Mouse (Mus musculus) liver, embryonic 15.5 days (tissue): ENCODE measurements around the gene Bicc1. TPM values are rescaled to one million over a fixed set of nuclear protein-coding genes. Genes with fewer than 3 reads are reported as not detected.

Experiments used
- ATAC-seq: fragments of 200-750 bp; cut with Nextera tagmentation; 2 replicates; pipeline ENCODE4 v1.8.0; 2017; ENCODE audit warnings: moderate number of reproducible peaks, mild to moderate bottlenecking, moderate library complexity; ENCODE audit not compliant: insufficient read depth
- H3K27ac ChIP-seq: fragments of 300-500 bp; sonication (generic); replicated peaks from 2 replicates; pipeline ENCODE4 v1.5.1; 2015; ENCODE audit warnings: mild to moderate bottlenecking, inconsistent platforms
- H3K27me3 ChIP-seq: fragments of 300-500 bp; sonication (generic); 2 replicates; pipeline ENCODE4 v1.6.1; 2015; ENCODE audit warnings: mild to moderate bottlenecking, inconsistent platforms
- H3K36me3 ChIP-seq: fragments of 300-500 bp; sonication (generic); replicated peaks from 2 replicates; pipeline ENCODE4 v1.6.1; 2015; ENCODE audit warnings: moderate library complexity, mild to moderate bottlenecking, inconsistent platforms
- H3K4me1 ChIP-seq: fragments of 300-500 bp; sonication (generic); replicated peaks from 2 replicates; pipeline ENCODE4 v1.6.1; 2015; ENCODE audit warnings: inconsistent platforms
- H3K4me2 ChIP-seq: fragments of 300-500 bp; sonication (generic); 2 replicates; pipeline ENCODE4 v1.6.1; 2015; ENCODE audit warnings: moderate library complexity, mild to moderate bottlenecking, inconsistent platforms
- H3K4me3 ChIP-seq: fragments of 300-500 bp; sonication (generic); replicated peaks from 2 replicates; pipeline ENCODE4 v1.5.1; 2015; ENCODE audit warnings: mild to moderate bottlenecking, inconsistent platforms
- H3K9ac ChIP-seq: fragments of 300-500 bp; sonication (generic); 2 replicates; pipeline ENCODE4 v1.6.1; 2015; ENCODE audit warnings: moderate library complexity, mild to moderate bottlenecking, inconsistent platforms
- H3K9me3 ChIP-seq: fragments of 300-500 bp; sonication (generic); replicated peaks from 2 replicates; pipeline ENCODE4 v1.6.1; 2016; ENCODE audit warnings: inconsistent platforms
- WGBS: fragments of 180-500 bp; shearing (Covaris S2); methylation state at CpG from one replicate; pipeline ENCODE4 v1.1.7; 2015; ENCODE audit warnings: mixed read lengths; ENCODE audit not compliant: insufficient replicate concordance; 5-methylcytosine and 5-hydroxymethylcytosine counted together
- polyA plus RNA-seq: library from polyadenylated mRNA; unstranded; fragments of >200 nt; fragmentation: Nextera tagmentation; extraction: Ambion mirVana; gene quantifications from 2 replicates; pipeline ENCODE4 v1.2.1, GENCODE M21; 2015

Bicc1 gene
- polyA plus RNA-seq, 1 experiment from 2014 or later, result 3.0 TPM

- Histone ChIP-seq H3K27ac (no peak overlapping the region), H3K9me3 (no peaks in the 10 kb centered on the region), H3K36me3 (no peaks in the 10 kb centered on the region), H3K27me3 (no peaks in the 10 kb centered on the region), H3K4me1 (no peaks in the 10 kb centered on the region), H3K9ac (no peak overlapping the region), H3K4me3 (no peak overlapping the region), H3K4me2 (no peak overlapping the region)
- peak; percentile 54; the same call in 1 of the 2 replicates for ATAC-seq
- WGBS, result 35% methylated on average over 7 of the region's 7 CpGs
These were observed 24.0 kb upstream of the Bicc1 start for GRCm38 (mm10) chr10:71183339-71184031.

- ATAC-seq, result no peak
- H3K36me3 ChIP-seq, result no peaks in the 10 kb centered on the region
- no peak overlapping the region for H3K27ac ChIP-seq
- no peaks in the 10 kb centered on the region for H3K27me3 ChIP-seq
- no peaks in the 10 kb centered on the region for H3K9me3 ChIP-seq
- no peak overlapping the region for H3K4me3 ChIP-seq
- H3K9ac ChIP-seq, result no peak overlapping the region
- 67% methylated on average over 4 of the region's 4 CpGs for WGBS
- no peak overlapping the region for H3K4me2 ChIP-seq
- H3K4me1 ChIP-seq, result no peaks in the 10 kb centered on the region
These were observed 22.4 kb upstream of the Bicc1 start for GRCm38 (mm10) chr10:71181931-71182330.

DNA sequence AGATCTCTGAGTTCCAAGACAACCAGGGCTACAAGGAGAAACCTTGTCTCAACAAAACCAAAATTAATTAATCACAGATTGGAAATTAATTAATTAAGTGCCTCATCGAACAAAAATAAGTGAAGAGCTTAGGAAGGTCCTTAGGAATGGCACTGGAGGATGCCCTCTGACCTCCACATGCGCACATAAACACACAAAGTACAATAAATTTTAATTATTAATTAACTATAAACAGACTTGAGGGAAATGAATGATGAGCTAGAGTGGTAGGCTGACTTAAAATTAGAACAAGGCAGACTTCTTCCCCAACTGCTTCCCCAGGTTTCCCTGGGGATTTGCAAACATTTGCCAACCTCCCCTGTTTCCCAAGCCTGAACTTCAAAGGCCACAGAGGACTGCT is 21.6 kb upstream of the Bicc1 start:
- Histone ChIP-seq H3K4me1 (no peaks in the 10 kb centered on the region), H3K27me3 (no peaks in the 10 kb centered on the region), H3K4me2 (no peak overlapping the region), H3K9me3 (no peaks in the 10 kb centered on the region), H3K36me3 (no peaks in the 10 kb centered on the region), H3K27ac (no peak overlapping the region), H3K9ac (no peak overlapping the region), H3K4me3 (no peak overlapping the region)
- no peak for ATAC-seq
- 38% methylated on average over 2 of the region's 2 CpGs for WGBS

DNA sequence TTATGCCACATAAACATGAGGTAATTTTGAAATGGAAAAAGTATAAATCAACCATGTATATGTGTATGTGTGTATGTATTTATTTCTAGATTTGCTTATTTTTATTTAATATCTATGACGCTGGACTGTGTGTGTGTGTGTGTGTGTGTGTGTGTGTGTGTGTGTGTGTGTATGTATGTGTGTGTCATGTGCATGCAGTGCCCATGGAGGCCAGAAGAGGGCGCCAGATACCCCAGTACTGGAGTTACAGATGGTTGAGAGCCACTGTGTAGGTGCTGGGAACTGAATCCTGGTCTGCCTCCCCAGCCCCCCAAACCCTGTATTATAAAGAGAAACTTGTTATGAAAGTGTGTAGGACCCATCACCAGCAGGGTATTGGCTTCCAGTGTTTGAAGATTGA is 20.6 kb upstream of the Bicc1 start:
- WGBS, result 38% methylated on average over 2 of the region's 2 CpGs
- Histone ChIP-seq H3K27ac (no peak overlapping the region), H3K4me3 (no peak overlapping the region), H3K4me2 (no peak overlapping the region), H3K27me3 (no peaks in the 10 kb centered on the region), H3K36me3 (no peaks in the 10 kb centered on the region), H3K4me1 (no peaks in the 10 kb centered on the region), H3K9ac (no peak overlapping the region), H3K9me3 (no peaks in the 10 kb centered on the region)
- ATAC-seq, result no peak

GRCm38 (mm10) chr10:71177201-71177600 is 17.7 kb upstream of the Bicc1 start:
- no peaks in the 10 kb centered on the region for H3K9me3 ChIP-seq
- H3K27me3 ChIP-seq, result no peaks in the 10 kb centered on the region
- H3K4me3 ChIP-seq, result no peak overlapping the region
- ATAC-seq, result no peak
- 70% methylated on average over 7 of the region's 7 CpGs for WGBS
- no peak overlapping the region for H3K4me2 ChIP-seq
- no peak overlapping the region for H3K9ac ChIP-seq
- H3K4me1 ChIP-seq, result no peaks in the 10 kb centered on the region
- no peaks in the 10 kb centered on the region for H3K36me3 ChIP-seq
- no peak overlapping the region for H3K27ac ChIP-seq

DNA sequence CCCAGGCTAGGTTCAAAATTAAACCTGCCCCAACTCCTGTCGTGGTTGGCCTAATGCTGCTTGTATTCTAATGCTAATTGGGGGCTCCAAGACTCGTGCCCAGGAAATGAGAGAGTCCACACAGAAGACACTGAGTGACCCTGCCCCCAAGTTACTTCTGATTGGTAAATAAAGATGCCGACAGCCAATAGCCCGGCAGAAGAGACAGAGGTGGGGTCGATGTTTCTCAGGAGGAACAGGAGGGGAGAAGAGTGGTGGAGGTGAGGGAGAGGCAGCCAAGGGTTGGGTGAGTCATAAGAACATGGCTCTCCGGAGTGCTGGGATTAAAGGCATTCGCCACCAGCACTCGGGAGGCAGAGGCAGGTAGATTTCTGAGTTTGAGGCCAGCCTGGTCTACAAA is 16.8 kb upstream of the Bicc1 start:
- H3K27ac ChIP-seq, result no peak overlapping the region
- no peaks in the 10 kb centered on the region for H3K36me3 ChIP-seq
- 65% methylated on average over 8 of the region's 8 CpGs for WGBS
- no peaks in the 10 kb centered on the region for H3K4me1 ChIP-seq
- no peaks in the 10 kb centered on the region for H3K9me3 ChIP-seq
- no peak overlapping the region for H3K4me2 ChIP-seq
- H3K27me3 ChIP-seq, result no peaks in the 10 kb centered on the region
- H3K4me3 ChIP-seq, result no peak overlapping the region
- H3K9ac ChIP-seq, result no peak overlapping the region
- no peak for ATAC-seq

DNA sequence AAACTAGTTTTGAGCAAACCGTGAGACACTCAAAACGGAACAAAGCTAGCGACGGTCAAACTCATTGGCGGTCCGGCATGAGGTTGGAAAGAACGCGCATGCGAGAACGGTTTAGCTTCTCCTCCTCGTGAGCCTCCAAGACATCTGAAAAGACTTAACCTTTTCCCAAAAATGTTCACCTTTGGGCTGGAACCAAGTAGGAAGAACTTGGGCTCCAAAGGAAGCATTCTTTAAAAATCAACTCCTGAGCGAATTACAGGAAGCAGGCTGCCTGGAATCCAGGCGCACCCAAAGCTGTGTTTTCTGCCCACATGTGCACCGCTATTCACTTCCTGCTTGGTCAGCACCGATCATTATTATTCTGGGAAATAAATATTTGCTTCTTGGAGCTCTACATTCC is 15.8 kb upstream of the Bicc1 start:
- H3K4me3 ChIP-seq, result no peak overlapping the region
- ATAC-seq, result no peak
- H3K27me3 ChIP-seq, result no peaks in the 10 kb centered on the region
- 81% methylated on average over 15 of the region's 15 CpGs for WGBS
- no peaks in the 10 kb centered on the region for H3K9me3 ChIP-seq
- no peak overlapping the region for H3K27ac ChIP-seq
- no peak overlapping the region for H3K9ac ChIP-seq
- no peaks in the 10 kb centered on the region for H3K36me3 ChIP-seq
- no peak overlapping the region for H3K4me2 ChIP-seq
- H3K4me1 ChIP-seq, result no peaks in the 10 kb centered on the region

GRCm38 (mm10) chr10:71171414-71171813 is 11.9 kb upstream of the Bicc1 start:
- Histone ChIP-seq H3K27me3 (no peaks in the 10 kb centered on the region), H3K9ac (no peak overlapping the region)
- ATAC-seq, result no peak

DNA sequence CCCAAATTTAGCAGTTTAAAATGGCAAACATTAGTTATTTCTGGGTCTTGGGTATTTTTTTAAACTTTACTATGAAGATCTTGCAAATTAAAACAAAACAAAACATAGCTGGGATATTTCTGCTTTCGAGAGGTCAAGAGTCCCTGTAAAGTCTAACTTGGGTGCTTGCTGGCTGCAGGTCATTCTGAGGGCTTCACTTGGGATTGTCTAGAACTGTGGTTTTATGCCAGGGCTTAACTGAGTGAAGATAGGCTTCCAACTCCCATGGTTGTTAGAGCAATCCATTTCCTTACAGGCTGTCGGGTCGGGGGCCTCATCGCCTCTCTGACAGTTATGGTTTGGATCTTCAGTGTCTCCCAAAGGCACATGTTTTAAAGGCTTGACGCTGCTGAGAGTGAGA is 11.3 kb upstream of the Bicc1 start:
- no peaks in the 10 kb centered on the region for H3K9me3 ChIP-seq
- no peaks in the 10 kb centered on the region for H3K36me3 ChIP-seq
- no peak overlapping the region for H3K9ac ChIP-seq
- no peak overlapping the region for H3K4me3 ChIP-seq
- no peaks in the 10 kb centered on the region for H3K27me3 ChIP-seq
- H3K4me1 ChIP-seq, result no peaks in the 10 kb centered on the region
- H3K4me2 ChIP-seq, result no peak overlapping the region
- no peak for ATAC-seq
- WGBS, result 70% methylated on average over 5 of the region's 5 CpGs
- H3K27ac ChIP-seq, result no peak overlapping the region

More at GRCm38 (mm10) chr10:71171414-71171813, 11.9 kb upstream of the Bicc1 start:
- Histone ChIP-seq H3K9me3 (no peaks in the 10 kb centered on the region), H3K36me3 (no peaks in the 10 kb centered on the region), H3K4me2 (no peak overlapping the region), H3K4me1 (no peaks in the 10 kb centered on the region), H3K27ac (no peak overlapping the region), H3K4me3 (no peak overlapping the region)
- WGBS, result 78% methylated on average over 1 of the region's 1 CpGs

DNA sequence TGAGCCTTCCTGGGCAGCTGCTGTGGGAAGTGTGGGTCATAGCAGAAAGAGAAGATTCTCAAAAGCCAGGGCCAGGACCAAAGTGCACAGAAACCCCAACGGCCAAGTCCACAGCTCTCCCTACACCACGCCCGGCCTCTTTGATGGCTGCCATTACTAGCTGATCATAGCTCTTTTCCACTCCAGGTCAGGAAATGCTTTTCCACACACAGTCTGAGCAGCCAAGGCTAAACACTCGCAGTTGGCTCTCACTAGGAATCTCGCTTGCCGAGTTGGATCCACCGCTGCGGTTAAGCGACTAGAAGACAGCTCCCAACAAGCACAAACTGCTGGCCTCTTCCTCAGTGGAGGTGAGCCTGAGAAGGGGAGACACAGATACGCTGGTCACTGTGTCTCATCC is 10.3 kb upstream of the Bicc1 start:
- no peak overlapping the region for H3K4me3 ChIP-seq
- no peak overlapping the region for H3K27ac ChIP-seq
- WGBS, result 69% methylated on average over 10 of the region's 10 CpGs
- no peaks in the 10 kb centered on the region for H3K4me1 ChIP-seq
- H3K4me2 ChIP-seq, result no peak overlapping the region
- ATAC-seq, result no peak
- H3K27me3 ChIP-seq, result no peaks in the 10 kb centered on the region
- H3K9ac ChIP-seq, result no peak overlapping the region
- H3K9me3 ChIP-seq, result 0 out of 2 replicates have a peak, but pooled peaks cover 2% of the 10 kb centered on the region
- H3K36me3 ChIP-seq, result no peaks in the 10 kb centered on the region

DNA sequence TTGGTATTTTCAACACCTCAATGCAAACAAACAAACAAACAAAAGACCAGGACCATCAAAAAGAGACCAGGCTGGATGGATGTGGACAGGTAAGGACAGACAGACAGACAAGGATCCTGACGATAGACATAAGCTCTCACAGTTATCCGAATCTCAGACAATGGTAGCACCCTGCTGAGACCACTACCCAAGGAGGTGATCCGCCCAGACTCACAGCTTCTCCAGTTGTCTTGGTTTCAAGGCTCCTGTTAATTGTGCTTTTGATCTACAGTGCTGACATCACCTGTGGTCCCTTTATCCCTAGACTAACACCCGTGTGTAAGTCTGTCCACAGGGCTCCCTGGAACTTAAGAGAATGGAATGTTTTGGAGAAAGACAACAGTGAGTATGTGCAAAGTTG is 9.7 kb upstream of the Bicc1 start:
- H3K27me3 ChIP-seq, result no peaks in the 10 kb centered on the region
- no peak overlapping the region for H3K4me2 ChIP-seq
- WGBS, result 42% methylated on average over 4 of the region's 4 CpGs
- ATAC-seq, result no peak
- H3K9me3 ChIP-seq, result 0 out of 2 replicates have a peak, but pooled peaks cover 2% of the 10 kb centered on the region
- H3K4me1 ChIP-seq, result no peaks in the 10 kb centered on the region
- no peaks in the 10 kb centered on the region for H3K36me3 ChIP-seq
- H3K27ac ChIP-seq, result no peak overlapping the region
- H3K9ac ChIP-seq, result no peak overlapping the region
- H3K4me3 ChIP-seq, result no peak overlapping the region

GRCm38 (mm10) chr10:71160449-71160848 is 949 bp upstream of the Bicc1 start:
- Histone ChIP-seq H3K9me3 (0 out of 2 replicates have a peak, but pooled peaks cover 2% of the 10 kb centered on the region), H3K4me1 (no peaks in the 10 kb centered on the region), H3K27me3 (peaks cover 34% of the 10 kb centered on the region), H3K9ac (no peak overlapping the region), H3K4me3 (no peak overlapping the region), H3K27ac (no peak overlapping the region), H3K36me3 (no peaks in the 10 kb centered on the region), H3K4me2 (no peak overlapping the region)
- ATAC-seq, result no peak
- WGBS, result 67% methylated on average over 12 of the region's 12 CpGs
